In genomic region chr11:81968401-81968881, GRCm38 (mm10) we compare ENCODE assay signal across 9 mouse cellular contexts. TPM values are rescaled to one million over a fixed set of nuclear protein-coding genes. Genes with fewer than 3 reads are reported as not detected.
DNase-seq lines count a peak whose midpoint lies in the region; ATAC-seq and TF ChIP-seq lines count a peak whose summit lies in the region.
"Had no signal": no experiment of that assay in that cellular context is flagged by ENCODE, and none has a peak within 500 bp of the region (broad histone marks: within the 10 kb centered on the region; RNA-seq: fewer than 3 reads in every experiment).

Gene Asic2 (minus strand): TSS chr11:81968457.

- no peak within 1 kb of the TSS for H3K27ac ChIP-seq in intestine, embryonic 14.5 days (ENCODE audit: low read depth)
- no peak within 1 kb of the TSS for H3K27ac ChIP-seq in intestine, embryonic 16.5 days (ENCODE audit: low read length)
- H3K27ac ChIP-seq in liver, postnatal 0 days (ENCODE audit: low read depth) = no peak within 1 kb of the TSS

- no peaks in the 10 kb centered on the region for H3K36me3 ChIP-seq in intestine, embryonic 14.5 days (ENCODE audit: control insufficient read depth, insufficient read depth, low read length)
- H3K36me3 ChIP-seq in intestine, embryonic 16.5 days (ENCODE audit: control insufficient read depth, insufficient read depth, low read length) = no peaks in the 10 kb centered on the region
- no peaks in the 10 kb centered on the region for H3K36me3 ChIP-seq in liver, postnatal 0 days (replicated peaks; ENCODE audit: insufficient read depth, low read length)

- no peaks in the 10 kb centered on the region; the same call in 1 of the 2 replicates for H3K4me1 ChIP-seq in intestine, embryonic 14.5 days (replicated peaks; ENCODE audit: control insufficient read depth, insufficient read depth, low read length)
- no peaks in the 10 kb centered on the region for H3K4me1 ChIP-seq in intestine, embryonic 16.5 days (ENCODE audit: control insufficient read depth, insufficient read depth, low read length)
- H3K4me1 ChIP-seq in liver, postnatal 0 days (ENCODE audit: insufficient read depth) = no peaks in the 10 kb centered on the region

- peaks cover 39% of the 10 kb centered on the region for H3K27me3 ChIP-seq in intestine, embryonic 14.5 days (replicated peaks; ENCODE audit: control insufficient read depth, insufficient read depth, low read length)
- peaks cover 16% of the 10 kb centered on the region for H3K27me3 ChIP-seq in intestine, embryonic 16.5 days (replicated peaks; ENCODE audit: control insufficient read depth, insufficient read depth, low read length)
- peaks cover 18% of the 10 kb centered on the region for H3K27me3 ChIP-seq in liver, postnatal 0 days (ENCODE audit: insufficient read depth, low read length)

- no peak within 1 kb of the TSS for H3K4me3 ChIP-seq in intestine, embryonic 14.5 days (ENCODE audit: low read depth, low read length)
- no peak within 1 kb of the TSS for H3K4me3 ChIP-seq in intestine, embryonic 16.5 days (ENCODE audit: low read length)
- H3K4me3 ChIP-seq in liver, postnatal 0 days (ENCODE audit: low read depth, low read length) = no peak within 1 kb of the TSS
- H3K4me3 ChIP-seq: megakaryocyte, embryonic 14.5 days had no signal

- 3% methylated on average over 29 of the region's 29 CpGs for WGBS in intestine, embryonic 14.5 days
- 4% methylated on average over 29 of the region's 29 CpGs for WGBS in intestine, embryonic 16.5 days
- WGBS in liver, postnatal 0 days (ENCODE audit: insufficient replicate concordance) = 4% methylated on average over 29 of the region's 29 CpGs

- ATAC-seq in intestine, embryonic 14.5 days (replicated peaks; ENCODE audit: low FRiP score, low TSS enrichment, low read depth) = no peak
- ATAC-seq in intestine, embryonic 16.5 days = no peak
- ATAC-seq in liver, postnatal 0 days = no peak

- no peak within 1 kb of the TSS for H3K9ac ChIP-seq in intestine, embryonic 14.5 days (ENCODE audit: low read length)
- no peak within 1 kb of the TSS for H3K9ac ChIP-seq in intestine, embryonic 16.5 days (ENCODE audit: low read depth, low read length)
- H3K9ac ChIP-seq in liver, postnatal 0 days (replicated peaks) = no peak within 1 kb of the TSS

- H3K9me3 ChIP-seq in intestine, embryonic 14.5 days (ENCODE audit: control insufficient read depth, low read length) = no peaks in the 10 kb centered on the region
- H3K9me3 ChIP-seq in intestine, embryonic 16.5 days (ENCODE audit: control insufficient read depth, low read length) = no peaks in the 10 kb centered on the region
- H3K9me3 ChIP-seq in liver, postnatal 0 days (ENCODE audit: low read length) = no peaks in the 10 kb centered on the region
- H3K9me3 ChIP-seq: megakaryocyte, embryonic 14.5 days had no signal

- TF ChIP-seq EP300 in liver, postnatal 0 days (IDR thresholded peaks at IDR 0.05; ENCODE audit: low read depth) = no peak

- peak within 1 kb of the TSS; percentile 36; the same call in 1 of the 2 replicates for H3K4me2 ChIP-seq in intestine, embryonic 14.5 days (ENCODE audit: low read length)
- no peak within 1 kb of the TSS; the same call in 1 of the 2 replicates for H3K4me2 ChIP-seq in intestine, embryonic 16.5 days (ENCODE audit: low read depth, low read length)
- H3K4me2 ChIP-seq in liver, postnatal 0 days (ENCODE audit: low read depth, low read length) = no peak within 1 kb of the TSS

- intact Hi-C loops in left cerebral cortex, postnatal 25 days (cut with DNase I) = loop anchor here (5.0 kb wide), 2 partner anchors 166 to 331 kb away; no protein-coding TSS in a partner anchor

- no peak for DNase-seq in intestine, embryonic 14.5 days (ENCODE audit: low spot score)
- DNase-seq in frontal cortex, adult 2 months (ENCODE audit: extremely low spot score in 1 of 2, low spot score in 1 of 2) = peak; percentile 62 to 83
- peak; percentile 68 to 90 for DNase-seq in left cerebral cortex, postnatal 25 days (ENCODE audit: low spot score in 2 of 2)
- DNase-seq in retina, postnatal 1 day = peak; percentile 60
- no peak for DNase-seq in liver, postnatal 0 days
- DNase-seq in cerebellum, adult 9-11 months = no peak
- no peak for DNase-seq in lung, adult 18-20 months

- TF ChIP-seq CTCF in liver, postnatal 0 days (IDR thresholded peaks at IDR 0.05; ENCODE audit: low read depth) = no peak

RNA-seq across cellular contexts. Expression of gene Asic2, which starts in this region (rescaled TPM):
- 0.16 and 0.22 TPM in 2 replicates for polyA plus RNA-seq in intestine, embryonic 14.5 days (2014; fragmentation: Nextera tagmentation; extraction: Ambion mirVana)
- polyA plus RNA-seq in intestine, embryonic 16.5 days (2015; fragmentation: Nextera tagmentation; extraction: Ambion mirVana) = 0.15 and 0.16 TPM in 2 replicates
- 54.8 and 57.8 TPM in 2 replicates for polyA plus RNA-seq in frontal cortex, adult 2 months (2012; rRNA removed)
- total RNA-seq in left cerebral cortex, postnatal 25 days (2021) = 10 to 100 TPM; 78.0 to 80.2 TPM
- polyA plus RNA-seq in liver, postnatal 0 days (2015; fragmentation: Nextera tagmentation; extraction: Ambion mirVana) = not detected in 2 replicates

Comparison
In these comparisons a context has a peak if more than half of its experiments do, and no peak if none do; other contexts are left out.
1. RNA of gene Asic2 (polyA plus RNA-seq): 54.8 to 57.8 TPM in frontal cortex, adult 2 months; 0.16 to 0.22 TPM in intestine, embryonic 14.5 days, 0.15 to 0.16 TPM in intestine, embryonic 16.5 days and not detected in liver, postnatal 0 days; every median in the first group is over 10 times any median in the second.
2. DNase-seq: peak in frontal cortex, adult 2 months (2 of 2), left cerebral cortex, postnatal 25 days (2 of 2) and retina, postnatal 1 day (single experiment); none in intestine, embryonic 14.5 days (single experiment), liver, postnatal 0 days (single experiment), cerebellum, adult 9-11 months (single experiment) and lung, adult 18-20 months (0 of 2).